ENCODE assay signal across 10 mouse cellular contexts in genomic region chr11:108150410-108150809, GRCm38 (mm10).
DNase-seq lines count a peak whose midpoint lies in the region; ATAC-seq and TF ChIP-seq lines count a peak whose summit lies in the region.
"Had no signal": no experiment of that assay in that cellular context is flagged by ENCODE, and none has a peak within 500 bp of the region (broad histone marks: within the 10 kb centered on the region; RNA-seq: fewer than 3 reads in every experiment).

No protein-coding gene starts in this region.

- no peaks in the 10 kb centered on the region for H3K36me3 ChIP-seq in forebrain, embryonic 15.5 days
- H3K36me3 ChIP-seq in heart, postnatal 0 days (replicated peaks; ENCODE audit: control insufficient read depth, insufficient read depth, low read length), result no peaks in the 10 kb centered on the region
- H3K36me3 ChIP-seq in kidney, embryonic 14.5 days (ENCODE audit: control insufficient read depth, insufficient read depth, low read length), result no peaks in the 10 kb centered on the region
- no peaks in the 10 kb centered on the region for H3K36me3 ChIP-seq in liver, embryonic 12.5 days
- H3K36me3 ChIP-seq: limb, embryonic 15.5 days; stomach, embryonic 15.5 days had no signal

- H3K4me2 ChIP-seq in forebrain, embryonic 15.5 days (replicated peaks), result no peak overlapping the region
- H3K4me2 ChIP-seq in heart, postnatal 0 days (ENCODE audit: low read depth, low read length), result peak overlapping the region; percentile 3; the same call in 1 of the 2 replicates
- no peak overlapping the region for H3K4me2 ChIP-seq in kidney, embryonic 14.5 days (replicated peaks; ENCODE audit: low read depth, low read length)
- no peak overlapping the region for H3K4me2 ChIP-seq in liver, embryonic 12.5 days
- H3K4me2 ChIP-seq: limb, embryonic 15.5 days; stomach, embryonic 15.5 days had no signal

- peak overlapping the region; percentile 68 for H3K27ac ChIP-seq in forebrain, embryonic 15.5 days (replicated peaks)
- peak overlapping the region; percentile 71 for H3K27ac ChIP-seq in heart, postnatal 0 days (ENCODE audit: low read depth)
- no peak overlapping the region for H3K27ac ChIP-seq in kidney, embryonic 14.5 days (ENCODE audit: low read depth, low read length)
- no peak overlapping the region for H3K27ac ChIP-seq in liver, embryonic 12.5 days
- H3K27ac ChIP-seq: limb, embryonic 15.5 days; stomach, embryonic 15.5 days had no signal

- H3K4me1 ChIP-seq in forebrain, embryonic 15.5 days, result peaks cover 52% of the 10 kb centered on the region
- peaks cover 55% of the 10 kb centered on the region for H3K4me1 ChIP-seq in heart, postnatal 0 days (ENCODE audit: control insufficient read depth, insufficient read depth)
- H3K4me1 ChIP-seq in kidney, embryonic 14.5 days (ENCODE audit: control insufficient read depth, insufficient read depth, low read length), result peaks cover 13% of the 10 kb centered on the region
- peaks cover 29% of the 10 kb centered on the region for H3K4me1 ChIP-seq in liver, embryonic 12.5 days

- H3K27me3 ChIP-seq in forebrain, embryonic 15.5 days, result no peaks in the 10 kb centered on the region
- no peaks in the 10 kb centered on the region for H3K27me3 ChIP-seq in heart, postnatal 0 days (ENCODE audit: control insufficient read depth, insufficient read depth, low read length)
- H3K27me3 ChIP-seq in kidney, embryonic 14.5 days (ENCODE audit: control insufficient read depth, insufficient read depth, low read length), result no peaks in the 10 kb centered on the region
- peaks cover 39% of the 10 kb centered on the region for H3K27me3 ChIP-seq in liver, embryonic 12.5 days (replicated peaks)
- H3K27me3 ChIP-seq: limb, embryonic 15.5 days; stomach, embryonic 15.5 days had no signal

- intact Hi-C loops in left cerebral cortex, postnatal 10 days (cut with DNase I), result loop anchor here (10.0 kb wide), 1 partner anchor 194 kb away; the partner anchor contains the start of genes Apoh and Prkca

- ATAC-seq in forebrain, embryonic 15.5 days (replicated peaks), result no peak; the same call in 1 of the 2 replicates
- ATAC-seq in heart, postnatal 0 days (ENCODE audit: insufficient read depth, low read depth), result peak; percentile 49; the same call in 1 of the 2 replicates
- no peak for ATAC-seq in kidney, embryonic 14.5 days (ENCODE audit: low FRiP score, low TSS enrichment)
- no peak for ATAC-seq in liver, embryonic 12.5 days

- no peak for TF ChIP-seq EP300 in heart, postnatal 0 days (IDR thresholded peaks at IDR 0.05; ENCODE audit: low read depth)

- peak; percentile 82 for DNase-seq in 3134 (ENCODE audit: extremely low read depth, insufficient read length, low spot score)
- peak; percentile 85 for DNase-seq in brain, embryonic 14.5 days (ENCODE audit: low read depth)
- DNase-seq in heart, postnatal 0 days (ENCODE audit: low spot score), result peak; percentile 65
- peak; percentile 64 to 80 for DNase-seq in left cerebral cortex, postnatal 10 days (ENCODE audit: extremely low spot score in 1 of 2, low spot score in 2 of 2)
- peak; percentile 42 for DNase-seq in skeletal muscle tissue, adult 2 months (ENCODE audit: low read depth, low spot score)

- no peak for TF ChIP-seq POLR2A in brain, embryonic 14.5 days (IDR thresholded peaks at IDR 0.05; ENCODE audit: borderline replicate concordance, extremely low read depth, insufficient read depth, insufficient read length, poor library complexity, severe bottlenecking)

- no peaks in the 10 kb centered on the region for H3K9me3 ChIP-seq in forebrain, embryonic 15.5 days
- H3K9me3 ChIP-seq in heart, postnatal 0 days (replicated peaks; ENCODE audit: control insufficient read depth, low read length), result no peaks in the 10 kb centered on the region
- H3K9me3 ChIP-seq in kidney, embryonic 14.5 days (ENCODE audit: control insufficient read depth, low read length), result no peaks in the 10 kb centered on the region
- H3K9me3 ChIP-seq in liver, embryonic 12.5 days (replicated peaks), result no peaks in the 10 kb centered on the region
- H3K9me3 ChIP-seq: limb, embryonic 15.5 days; stomach, embryonic 15.5 days had no signal

- no peak for TF ChIP-seq CTCF in brain, embryonic 14.5 days (IDR thresholded peaks at IDR 0.05; ENCODE audit: borderline replicate concordance, extremely low read depth, insufficient read depth, insufficient read length)
- TF ChIP-seq CTCF in heart, postnatal 0 days (IDR thresholded peaks at IDR 0.05; ENCODE audit: low read depth), result no peak

- no peak overlapping the region for H3K4me3 ChIP-seq in forebrain, embryonic 15.5 days
- H3K4me3 ChIP-seq in heart, postnatal 0 days (ENCODE audit: low read depth, low read length), result no peak overlapping the region
- H3K4me3 ChIP-seq in kidney, embryonic 14.5 days (ENCODE audit: low read length), result no peak overlapping the region
- no peak overlapping the region for H3K4me3 ChIP-seq in liver, embryonic 12.5 days
- H3K4me3 ChIP-seq: limb, embryonic 15.5 days; stomach, embryonic 15.5 days had no signal

- 29% methylated on average over 7 of the region's 7 CpGs for WGBS in forebrain, embryonic 15.5 days
- WGBS in heart, postnatal 0 days, result 22% methylated on average over 7 of the region's 7 CpGs
- WGBS in kidney, embryonic 14.5 days, result 52% methylated on average over 7 of the region's 7 CpGs
- 61% methylated on average over 7 of the region's 7 CpGs for WGBS in liver, embryonic 12.5 days (ENCODE audit: insufficient replicate concordance)

- no peak overlapping the region for H3K9ac ChIP-seq in forebrain, embryonic 15.5 days (replicated peaks)
- no peak overlapping the region for H3K9ac ChIP-seq in heart, postnatal 0 days (replicated peaks; ENCODE audit: low read depth, low read length)
- H3K9ac ChIP-seq in kidney, embryonic 14.5 days (ENCODE audit: low read depth, low read length), result no peak overlapping the region
- no peak overlapping the region for H3K9ac ChIP-seq in liver, embryonic 12.5 days
- H3K9ac ChIP-seq: limb, embryonic 15.5 days; stomach, embryonic 15.5 days had no signal

Comparison
In these comparisons a context has a peak if more than half of its experiments do, and no peak if none do; other contexts are left out.
1. H3K27ac ChIP-seq: peak in forebrain, embryonic 15.5 days (single experiment) and heart, postnatal 0 days (single experiment); none in kidney, embryonic 14.5 days (single experiment) and liver, embryonic 12.5 days (single experiment).
2. Peak in every context shown above with its lines, with median percentiles within 50 percentile points of each other: DNase-seq.